Mouse (Mus musculus) midbrain, embryonic 15.5 days (tissue): ENCODE results near the gene Otub1. TPM values are rescaled to one million over a fixed set of nuclear protein-coding genes. Genes with fewer than 3 reads are reported as not detected.

Experiments used
- ATAC-seq: fragments of 200-750 bp; cut with Nextera tagmentation; replicated peaks from 2 replicates; pipeline ENCODE4 v1.8.0; 2017; ENCODE audit warnings: moderate TSS enrichment
- H3K27ac ChIP-seq: fragments of 300-500 bp; sonication (generic); 2 replicates; pipeline ENCODE4 v1.5.1; 2015; ENCODE audit warnings: mild to moderate bottlenecking, inconsistent platforms
- H3K27me3 ChIP-seq: fragments of 300-500 bp; sonication (generic); replicated peaks from 2 replicates; pipeline ENCODE4 v1.6.1; 2015; ENCODE audit warnings: inconsistent platforms
- H3K36me3 ChIP-seq: fragments of 300-500 bp; sonication (generic); replicated peaks from 2 replicates; pipeline ENCODE4 v1.6.1; 2015; ENCODE audit warnings: inconsistent platforms
- H3K4me1 ChIP-seq: fragments of 300-500 bp; sonication (generic); 2 replicates; pipeline ENCODE4 v1.6.1; 2015; ENCODE audit warnings: inconsistent platforms
- H3K4me2 ChIP-seq: fragments of 300-500 bp; sonication (generic); 2 replicates; pipeline ENCODE4 v1.6.1; 2015; ENCODE audit warnings: inconsistent platforms, mild to moderate bottlenecking, moderate library complexity
- H3K4me3 ChIP-seq: fragments of 300-500 bp; sonication (generic); 2 replicates; pipeline ENCODE4 v1.5.1; 2015; ENCODE audit warnings: mild to moderate bottlenecking, inconsistent platforms
- H3K9ac ChIP-seq: fragments of 300-500 bp; sonication (generic); 2 replicates; pipeline ENCODE4 v1.6.1; 2015; ENCODE audit warnings: mild to moderate bottlenecking, inconsistent platforms
- H3K9me3 ChIP-seq: fragments of 300-500 bp; sonication (generic); 2 replicates; pipeline ENCODE4 v1.6.1; 2016; ENCODE audit warnings: inconsistent platforms
- WGBS: fragments of 180-500 bp; shearing (Covaris S2); methylation state at CpG from one replicate; pipeline ENCODE4 v1.1.7; 2015; ENCODE audit warnings: mixed read lengths; 5-methylcytosine and 5-hydroxymethylcytosine counted together
- polyA plus RNA-seq: library from polyadenylated mRNA; unstranded; fragments of >200 nt; fragmentation: Nextera tagmentation; extraction: Ambion mirVana; gene quantifications from 2 replicates; pipeline ENCODE4 v1.2.1, GENCODE M21; 2015

The Otub1 gene
- polyA plus RNA-seq: 242 and 255 TPM in 2 replicates

DNA sequence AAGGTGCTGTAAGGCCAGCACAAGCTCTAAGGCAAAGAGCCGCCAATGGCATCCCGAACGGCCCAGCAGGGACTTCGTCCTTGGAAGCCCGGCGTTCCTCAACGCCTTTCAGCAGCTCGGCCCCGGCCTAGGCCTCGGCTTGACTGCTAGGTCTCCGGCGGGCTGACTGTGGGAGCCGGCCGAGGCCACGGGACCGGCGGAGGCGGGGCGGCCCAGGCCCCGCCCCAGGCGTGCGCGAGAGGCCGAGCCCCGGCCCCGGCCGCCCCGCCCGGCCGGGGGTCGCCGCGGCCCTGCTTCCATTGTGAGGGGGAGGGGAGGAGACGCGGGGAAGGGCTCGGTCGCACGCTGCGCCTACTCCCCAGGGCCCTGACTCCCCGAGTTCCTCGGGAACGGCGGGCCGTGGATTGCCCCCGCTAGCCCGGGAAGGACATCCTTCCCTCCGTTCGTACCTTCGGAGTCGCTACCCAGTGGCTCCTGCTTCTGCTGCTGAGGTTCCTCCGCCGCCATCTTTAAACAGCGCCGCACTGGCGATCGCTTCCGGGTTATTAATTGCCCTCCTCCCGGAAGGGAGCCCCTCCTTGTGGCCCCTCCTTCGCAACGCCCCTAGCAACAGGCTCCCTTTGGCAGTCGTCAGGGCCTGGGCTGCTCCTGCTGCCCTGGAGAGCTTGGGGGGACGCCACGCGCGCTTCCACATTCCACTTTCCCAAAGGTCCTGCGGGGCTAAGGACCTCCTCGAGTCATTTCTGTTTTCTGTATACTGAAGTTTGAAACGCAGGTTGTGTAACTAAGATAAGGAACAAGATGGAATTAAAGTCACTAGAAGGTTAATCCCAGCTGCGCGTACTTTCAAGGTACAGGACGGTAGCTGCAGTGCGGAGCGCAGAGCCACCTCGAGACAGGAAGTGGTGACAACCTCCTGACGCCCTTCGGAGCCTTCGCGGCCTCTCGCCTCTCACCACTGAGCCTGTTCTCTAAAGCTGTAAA is at the start of gene Otub1:
Otub1 (minus strand) TSS at position 564 of the 984 bp plus-strand sequence.
- Histone ChIP-seq H3K27me3 (no peaks in the 10 kb centered on the region), H3K9ac (peak within 1 kb of the TSS; percentile 69), H3K4me1 (peaks cover 28% of the 10 kb centered on the region), H3K4me2 (peak within 1 kb of the TSS; percentile 74), H3K36me3 (peaks cover 5% of the 10 kb centered on the region), H3K27ac (peak within 1 kb of the TSS; percentile 95), H3K9me3 (no peaks in the 10 kb centered on the region), H3K4me3 (peak within 1 kb of the TSS; percentile 64)
- WGBS: under 1% methylated on average over 69 of the region's 79 CpGs
- peak; percentile 97 for ATAC-seq

- no peaks in the 10 kb centered on the region for H3K36me3 ChIP-seq
- WGBS: 86% methylated on average over 3 of the region's 3 CpGs
- no peak overlapping the region for H3K9ac ChIP-seq
- no peaks in the 10 kb centered on the region; the same call in none of the 2 replicates for H3K27me3 ChIP-seq
- H3K9me3 ChIP-seq: no peaks in the 10 kb centered on the region
- peaks cover 6% of the 10 kb centered on the region for H3K4me1 ChIP-seq
- no peak overlapping the region for H3K4me3 ChIP-seq
- ATAC-seq: no peak
- H3K4me2 ChIP-seq: no peak overlapping the region
- H3K27ac ChIP-seq: no peak overlapping the region
These were observed 39.9 kb upstream of the Otub1 start for GRCm38 (mm10) chr19:7246021-7246420.

DNA sequence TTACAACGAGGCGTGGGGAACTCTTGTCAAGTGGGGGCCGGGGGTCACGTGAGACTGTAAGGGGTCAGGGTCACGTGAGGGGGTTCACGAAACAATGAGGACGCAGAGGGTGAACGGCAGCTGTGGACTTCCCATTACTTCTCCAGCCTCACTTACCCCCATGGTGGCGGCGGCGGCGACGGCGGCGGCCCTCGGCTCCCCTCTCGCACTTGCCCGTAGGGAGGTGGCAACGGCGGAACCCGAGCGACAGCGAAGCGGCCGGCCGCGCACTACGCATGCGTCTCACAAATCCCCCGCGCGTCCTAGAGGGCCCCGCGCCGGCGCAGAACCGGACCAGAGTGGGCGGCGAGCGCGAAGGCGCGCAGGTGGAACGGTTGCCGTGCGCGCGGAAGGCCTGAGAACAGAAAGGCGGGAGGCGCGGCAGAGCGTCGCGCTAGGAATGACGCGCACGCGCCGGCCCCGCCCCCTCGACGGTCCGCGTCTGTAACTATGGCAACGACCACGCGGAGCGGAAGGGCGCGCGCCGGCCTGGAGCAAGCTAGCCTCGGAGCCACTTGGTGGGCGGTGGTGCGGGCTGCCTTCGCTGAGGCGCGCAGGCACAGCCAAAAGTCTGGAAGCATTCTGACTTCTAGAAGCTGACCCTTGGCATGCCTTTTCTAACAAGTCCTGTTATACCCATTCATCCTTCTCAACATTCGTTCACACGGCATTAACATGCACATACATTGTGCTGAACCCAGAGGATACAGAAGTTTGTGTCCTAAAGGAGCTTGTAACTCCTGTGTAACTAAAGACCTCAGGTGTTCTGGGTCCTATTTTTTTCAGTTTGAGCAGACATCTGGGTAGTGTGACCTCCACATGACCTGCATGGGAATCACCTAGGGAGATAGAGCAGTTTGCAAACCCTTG is 34.9 kb upstream of the Otub1 start, which contains the start of gene Naa40:
Naa40 (minus strand) TSS at position 402 of the 909 bp plus-strand sequence.
- H3K27ac ChIP-seq: peak within 1 kb of the TSS; percentile 86
- H3K36me3 ChIP-seq: no peaks in the 10 kb centered on the region
- peak within 1 kb of the TSS; percentile 74 for H3K9ac ChIP-seq
- H3K4me3 ChIP-seq: peak within 1 kb of the TSS; percentile 67
- ATAC-seq: peak; percentile 97
- H3K9me3 ChIP-seq: no peaks in the 10 kb centered on the region
- peaks cover 34% of the 10 kb centered on the region for H3K4me1 ChIP-seq
- under 1% methylated on average over 76 of the region's 80 CpGs for WGBS
- no peaks in the 10 kb centered on the region; the same call in none of the 2 replicates for H3K27me3 ChIP-seq
- H3K4me2 ChIP-seq: peak within 1 kb of the TSS; percentile 81

GRCm38 (mm10) chr19:7240291-7240690 is 34.2 kb upstream of the Otub1 start:
- Histone ChIP-seq H3K27me3 (no peaks in the 10 kb centered on the region; the same call in none of the 2 replicates), H3K9ac (peak overlapping the region; percentile 74), H3K4me2 (peak overlapping the region; percentile 81), H3K36me3 (no peaks in the 10 kb centered on the region), H3K9me3 (no peaks in the 10 kb centered on the region), H3K4me3 (peak overlapping the region; percentile 67), H3K4me1 (peaks cover 34% of the 10 kb centered on the region), H3K27ac (peak overlapping the region; percentile 86)
- WGBS: 3% methylated on average over 13 of the region's 13 CpGs
- ATAC-seq: peak; percentile 27; the same call in 1 of the 2 replicates

DNA sequence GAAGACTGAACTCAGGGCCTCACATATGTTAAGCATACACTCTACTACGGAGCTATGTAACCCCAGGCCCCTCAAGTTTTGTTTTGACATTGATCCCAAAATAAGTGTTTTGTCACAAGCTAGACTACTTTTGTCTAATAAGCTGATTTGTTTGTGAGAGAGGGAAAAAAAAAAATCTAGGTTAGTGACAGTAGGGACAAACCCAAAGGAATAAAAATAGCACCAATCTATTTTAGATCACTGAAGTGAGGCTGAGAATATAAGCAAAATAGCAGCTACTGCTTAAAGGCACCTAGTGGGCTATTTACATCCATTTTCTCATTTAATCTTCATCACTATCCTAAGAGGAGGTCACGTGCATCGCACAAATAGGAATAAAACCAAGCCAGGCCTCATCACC is 33.5 kb upstream of the Otub1 start:
- WGBS: 86% methylated on average over 3 of the region's 3 CpGs
- Histone ChIP-seq H3K36me3 (no peaks in the 10 kb centered on the region), H3K4me1 (peaks cover 34% of the 10 kb centered on the region), H3K27me3 (no peaks in the 10 kb centered on the region; the same call in none of the 2 replicates), H3K4me2 (peak overlapping the region; percentile 81), H3K9me3 (no peaks in the 10 kb centered on the region), H3K27ac (no peak overlapping the region), H3K9ac (peak overlapping the region; percentile 74), H3K4me3 (peak overlapping the region; percentile 67)
- ATAC-seq: no peak

GRCm38 (mm10) chr19:7236742-7237141 is 30.6 kb upstream of the Otub1 start:
- no peak overlapping the region for H3K27ac ChIP-seq
- ATAC-seq: no peak
- peaks cover 6% of the 10 kb centered on the region; the same call in 1 of the 2 replicates for H3K36me3 ChIP-seq
- H3K4me2 ChIP-seq: no peak overlapping the region
- peaks cover 34% of the 10 kb centered on the region for H3K4me1 ChIP-seq
- no peaks in the 10 kb centered on the region for H3K9me3 ChIP-seq
- 81% methylated on average over 4 of the region's 4 CpGs for WGBS
- H3K4me3 ChIP-seq: no peak overlapping the region
- H3K27me3 ChIP-seq: no peaks in the 10 kb centered on the region
- H3K9ac ChIP-seq: no peak overlapping the region

DNA sequence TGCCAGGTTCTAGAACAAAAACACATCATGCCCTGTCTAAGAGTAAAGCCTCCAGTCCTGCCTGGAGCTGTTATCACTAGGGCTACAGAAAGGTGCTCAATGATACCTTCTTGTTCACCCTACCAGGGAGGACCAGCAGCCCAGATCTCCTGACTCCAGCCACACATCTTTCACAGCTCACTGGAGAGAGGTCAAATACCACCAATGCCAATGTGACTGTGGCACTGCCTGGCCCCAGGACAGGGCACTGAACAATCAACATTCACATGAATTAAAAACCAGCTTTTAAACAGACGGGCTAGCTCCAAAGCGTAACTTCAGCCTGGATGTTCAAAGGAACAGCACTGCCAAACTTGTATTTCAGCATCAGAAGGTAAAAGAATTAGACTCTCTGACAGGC is 29.9 kb upstream of the Otub1 start:
- H3K9me3 ChIP-seq: no peaks in the 10 kb centered on the region
- H3K4me2 ChIP-seq: no peak overlapping the region
- H3K4me3 ChIP-seq: no peak overlapping the region
- H3K27me3 ChIP-seq: no peaks in the 10 kb centered on the region
- peaks cover 6% of the 10 kb centered on the region; the same call in 1 of the 2 replicates for H3K36me3 ChIP-seq
- no peak for ATAC-seq
- H3K4me1 ChIP-seq: peaks cover 29% of the 10 kb centered on the region
- no peak overlapping the region for H3K9ac ChIP-seq
- H3K27ac ChIP-seq: no peak overlapping the region
- 91% methylated on average over 2 of the region's 2 CpGs for WGBS

GRCm38 (mm10) chr19:7235461-7235860 is 29.3 kb upstream of the Otub1 start:
- H3K4me1 ChIP-seq: peaks cover 29% of the 10 kb centered on the region
- H3K27me3 ChIP-seq: no peaks in the 10 kb centered on the region
- H3K4me2 ChIP-seq: no peak overlapping the region
- no peak overlapping the region for H3K9ac ChIP-seq
- no peak for ATAC-seq
- no peak overlapping the region for H3K27ac ChIP-seq
- H3K4me3 ChIP-seq: no peak overlapping the region
- WGBS: 94% methylated on average over 9 of the region's 9 CpGs
- H3K9me3 ChIP-seq: no peaks in the 10 kb centered on the region
- peaks cover 6% of the 10 kb centered on the region; the same call in 1 of the 2 replicates for H3K36me3 ChIP-seq

- no peaks in the 10 kb centered on the region for H3K27me3 ChIP-seq
- H3K9me3 ChIP-seq: no peaks in the 10 kb centered on the region
- no peak overlapping the region for H3K4me2 ChIP-seq
- ATAC-seq: peak; percentile 90
- peaks cover 21% of the 10 kb centered on the region for H3K4me1 ChIP-seq
- H3K36me3 ChIP-seq: peaks cover 11% of the 10 kb centered on the region
- no peak overlapping the region for H3K9ac ChIP-seq
- whole genome bisulfite sequencing: 57% methylated on average over 8 of the region's 8 CpGs
- H3K4me3 ChIP-seq: no peak overlapping the region
- no peak overlapping the region for H3K27ac ChIP-seq
These were observed 28.6 kb upstream of the Otub1 start for GRCm38 (mm10) chr19:7234537-7235221.

DNA sequence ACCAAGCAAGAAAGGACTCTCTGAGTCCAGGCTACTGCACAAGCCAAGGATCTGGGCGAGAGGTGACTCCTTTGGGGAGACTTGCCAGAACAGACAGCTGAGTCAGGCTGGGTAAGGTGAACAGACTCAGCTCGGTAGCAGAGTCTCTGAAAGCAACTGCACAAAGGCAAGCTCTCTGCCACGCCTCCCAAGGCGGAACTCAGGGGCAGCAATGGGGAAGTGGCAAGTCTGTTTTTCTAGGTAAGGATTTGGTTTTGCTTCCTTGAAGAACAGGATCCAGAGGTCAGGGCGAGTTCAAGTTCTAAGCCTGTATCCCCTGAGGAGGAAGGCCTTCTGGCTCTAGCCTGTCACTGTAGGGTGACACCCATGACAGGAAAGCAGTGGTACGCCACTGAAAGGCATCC is 20.4 kb upstream of the Otub1 start:
- Histone ChIP-seq H3K27ac (no peak overlapping the region), H3K4me1 (no peaks in the 10 kb centered on the region), H3K4me3 (no peak overlapping the region), H3K9me3 (no peaks in the 10 kb centered on the region), H3K36me3 (peaks cover 29% of the 10 kb centered on the region), H3K4me2 (no peak overlapping the region), H3K27me3 (no peaks in the 10 kb centered on the region), H3K9ac (no peak overlapping the region)
- ATAC-seq: no peak
- 81% methylated on average over 6 of the region's 6 CpGs for WGBS

- WGBS: 84% methylated on average over 9 of the region's 9 CpGs
- Histone ChIP-seq H3K4me3 (no peak overlapping the region), H3K36me3 (peaks cover 29% of the 10 kb centered on the region), H3K4me1 (no peaks in the 10 kb centered on the region), H3K9me3 (no peaks in the 10 kb centered on the region), H3K27ac (no peak overlapping the region), H3K4me2 (no peak overlapping the region), H3K27me3 (no peaks in the 10 kb centered on the region), H3K9ac (no peak overlapping the region)
- ATAC-seq: no peak
These were observed 19.1 kb upstream of the Otub1 start for GRCm38 (mm10) chr19:7225096-7225690.
